Mouse (Mus musculus): Measurements from ENCODE around the gene Unc13c. TPM values are rescaled to one million over a fixed set of nuclear protein-coding genes. Genes with fewer than 3 reads are reported as not detected.

The Unc13c gene
- polyA plus RNA-seq, 1 experiment from 2014 or later, result 4.5 TPM

- Histone ChIP-seq H3K4me2 (no peak overlapping the region), H3K27me3 (replicated peaks) (no peaks in the 10 kb centered on the region), H3K4me1 (no peaks in the 10 kb centered on the region), H3K9me3 (no peaks in the 10 kb centered on the region), H3K27ac (no peak overlapping the region), H3K36me3 (replicated peaks) (no peaks in the 10 kb centered on the region), H3K4me3 (no peak overlapping the region), H3K9ac (no peak overlapping the region)
- no peak for ATAC-seq (replicated peaks)
- 78% methylated on average over 2 of the region's 2 CpGs for WGBS
Observed at GRCm38 (mm10) chr9:73557805-73558204, 411.0 kb downstream of the Unc13c start.

GRCm38 (mm10) chr9:73555354-73555753 is 413.4 kb downstream of the Unc13c start:
- Histone ChIP-seq H3K9ac (no peak overlapping the region), H3K27ac (no peak overlapping the region), H3K4me2 (no peak overlapping the region), H3K27me3 (replicated peaks) (no peaks in the 10 kb centered on the region), H3K9me3 (no peaks in the 10 kb centered on the region), H3K4me1 (no peaks in the 10 kb centered on the region), H3K4me3 (no peak overlapping the region), H3K36me3 (replicated peaks) (no peaks in the 10 kb centered on the region)
- ATAC-seq (replicated peaks), result no peak
- 83% methylated on average over 6 of the region's 6 CpGs for WGBS

GRCm38 (mm10) chr9:73472568-73472967 is 496.2 kb downstream of the Unc13c start:
- 56% methylated on average over 3 of the region's 3 CpGs for WGBS
- Histone ChIP-seq H3K27ac (no peak overlapping the region), H3K9ac (no peak overlapping the region), H3K4me3 (no peak overlapping the region), H3K27me3 (replicated peaks) (no peaks in the 10 kb centered on the region), H3K36me3 (replicated peaks) (no peaks in the 10 kb centered on the region), H3K4me1 (no peaks in the 10 kb centered on the region), H3K9me3 (no peaks in the 10 kb centered on the region), H3K4me2 (no peak overlapping the region)
- ATAC-seq (replicated peaks), result no peak

- Histone ChIP-seq H3K4me1 (no peaks in the 10 kb centered on the region), H3K4me3 (no peak overlapping the region), H3K27me3 (replicated peaks) (no peaks in the 10 kb centered on the region), H3K4me2 (no peak overlapping the region), H3K9ac (no peak overlapping the region), H3K9me3 (no peaks in the 10 kb centered on the region), H3K36me3 (replicated peaks) (no peaks in the 10 kb centered on the region), H3K27ac (no peak overlapping the region)
- no peak for ATAC-seq (replicated peaks)
- 90% methylated on average over 2 of the region's 2 CpGs for WGBS
Observed at GRCm38 (mm10) chr9:73462027-73462426, 506.7 kb downstream of the Unc13c start.

- WGBS, result 50% methylated on average over 6 of the region's 6 CpGs
- ATAC-seq (replicated peaks), result no peak
- Histone ChIP-seq H3K36me3 (replicated peaks) (no peaks in the 10 kb centered on the region), H3K9ac (no peak overlapping the region), H3K27ac (no peak overlapping the region), H3K27me3 (replicated peaks) (no peaks in the 10 kb centered on the region), H3K9me3 (no peaks in the 10 kb centered on the region), H3K4me3 (no peak overlapping the region), H3K4me1 (no peaks in the 10 kb centered on the region; the same call in 1 of the 2 replicates), H3K4me2 (no peak overlapping the region)
Observed at GRCm38 (mm10) chr9:73450009-73450408, 518.8 kb downstream of the Unc13c start.

- no peak overlapping the region for H3K4me2 ChIP-seq
- no peak for ATAC-seq (replicated peaks)
Observed at GRCm38 (mm10) chr9:73449216-73449615, 519.5 kb downstream of the Unc13c start.

GRCm38 (mm10) chr9:73431925-73432324 is 536.8 kb downstream of the Unc13c start:
- Histone ChIP-seq H3K9me3 (no peaks in the 10 kb centered on the region), H3K4me1 (no peaks in the 10 kb centered on the region), H3K27ac (no peak overlapping the region), H3K27me3 (replicated peaks) (no peaks in the 10 kb centered on the region), H3K4me2 (no peak overlapping the region), H3K36me3 (replicated peaks) (no peaks in the 10 kb centered on the region), H3K4me3 (no peak overlapping the region), H3K9ac (no peak overlapping the region)
- ATAC-seq (replicated peaks), result no peak
- 60% methylated on average over 2 of the region's 2 CpGs for WGBS

More at GRCm38 (mm10) chr9:73449216-73449615, 519.5 kb downstream of the Unc13c start:
- H3K36me3 ChIP-seq (replicated peaks), result no peaks in the 10 kb centered on the region
- H3K4me1 ChIP-seq, result no peaks in the 10 kb centered on the region; the same call in 1 of the 2 replicates
- no peak overlapping the region for H3K9ac ChIP-seq
- H3K27ac ChIP-seq, result no peak overlapping the region
- no peaks in the 10 kb centered on the region for H3K27me3 ChIP-seq (replicated peaks)
- no peak overlapping the region for H3K4me3 ChIP-seq
- H3K9me3 ChIP-seq, result no peaks in the 10 kb centered on the region

Other genes with a start within 250 kb of the Unc13c start
- gene Wdr72, start 141.4 kb upstream of the Unc13c start, polyA plus RNA-seq (2015; fragmentation: Nextera tagmentation; extraction: Ambion mirVana), result 0.35 and 0.61 TPM in 2 replicates